Mouse (Mus musculus) olfactory bulb, adult 2 months (tissue): ENCODE data around the gene Grid2. TPM values are rescaled to one million over a fixed set of nuclear protein-coding genes. Genes with fewer than 3 reads are reported as not detected.

Experiments used
- H3K27ac ChIP-seq: fragments of 200-500 bp; 2 replicates; pipeline ENCODE4 v1.5.1; 2012; ENCODE audit warnings: low read depth, low read length; ENCODE audit not compliant: insufficient read depth
- H3K4me1 ChIP-seq: fragments of 200-500 bp; 2 replicates; pipeline ENCODE4 v1.6.1; 2012; ENCODE audit warnings: low read length; ENCODE audit not compliant: control insufficient read depth, insufficient read depth
- H3K4me3 ChIP-seq: fragments of 200-500 bp; 2 replicates; pipeline ENCODE4 v1.5.1; 2012; ENCODE audit warnings: mild to moderate bottlenecking, low read depth, low read length, moderate library complexity; ENCODE audit not compliant: insufficient read depth
- CTCF ChIP-seq: fragments of 200-500 bp; IDR thresholded peaks from 2 replicates; pipeline ENCODE4 v1.5.1; 2012; ENCODE audit warnings: low read depth, mild to moderate bottlenecking, low read length, moderate library complexity; ENCODE audit not compliant: insufficient read depth
- POLR2A ChIP-seq: fragments of 200-500 bp; IDR thresholded peaks from 2 replicates; pipeline ENCODE4 v1.6.1; 2012; ENCODE audit warnings: mild to moderate bottlenecking, low read depth, low read length, moderate library complexity; ENCODE audit not compliant: insufficient read depth
- whole genome bisulfite sequencing: fragments of 180-500 bp; shearing (Covaris S2); methylation state at CpG from one replicate; pipeline ENCODE4 v1.1.7; 2018; 5-methylcytosine and 5-hydroxymethylcytosine counted together
- polyA plus RNA-seq: library from polyadenylated mRNA; stranded (reverse); fragments of >200 nt; gene quantifications from 2 replicates; pipeline ENCODE4 v1.2.4, GENCODE M21; 2012; ENCODE audit warnings: low replicate concordance; ENCODE audit not compliant: missing spikeins, insufficient read depth, insufficient read length

Gene Grid2
- polyA plus RNA-seq, 1 experiment = not detected

- Histone ChIP-seq H3K27ac (no peak overlapping the region), H3K4me3 (no peak overlapping the region), H3K4me1 (no peaks in the 10 kb centered on the region)
- TF ChIP-seq POLR2A = no peak
- TF ChIP-seq CTCF = no peak
- WGBS = 57% methylated on average over 2 of the region's 2 CpGs
These were observed 1049.2 kb downstream of the Grid2 start for GRCm38 (mm10) chr6:64304709-64305476.

GRCm38 (mm10) chr6:64308631-64309030 is 1053.0 kb downstream of the Grid2 start:
- Histone ChIP-seq H3K27ac (no peak overlapping the region), H3K4me3 (no peak overlapping the region), H3K4me1 (no peaks in the 10 kb centered on the region)
- 73% methylated on average over 1 of the region's 1 CpGs for WGBS
- TF ChIP-seq CTCF (no peak), POLR2A (no peak)

GRCm38 (mm10) chr6:64313132-64313531 is 1057.5 kb downstream of the Grid2 start:
- no peak overlapping the region for H3K4me3 ChIP-seq
- no peak overlapping the region for H3K27ac ChIP-seq
- 93% methylated on average over 1 of the region's 1 CpGs for WGBS
- TF ChIP-seq CTCF (no peak), POLR2A (no peak)
- H3K4me1 ChIP-seq = no peaks in the 10 kb centered on the region

GRCm38 (mm10) chr6:64326936-64327335 is 1071.3 kb downstream of the Grid2 start:
- H3K4me3 ChIP-seq = no peak overlapping the region
- H3K4me1 ChIP-seq = no peaks in the 10 kb centered on the region
- WGBS = 97% methylated on average over 1 of the region's 1 CpGs
- H3K27ac ChIP-seq = no peak overlapping the region
- TF ChIP-seq POLR2A (no peak), CTCF (no peak)

DNA sequence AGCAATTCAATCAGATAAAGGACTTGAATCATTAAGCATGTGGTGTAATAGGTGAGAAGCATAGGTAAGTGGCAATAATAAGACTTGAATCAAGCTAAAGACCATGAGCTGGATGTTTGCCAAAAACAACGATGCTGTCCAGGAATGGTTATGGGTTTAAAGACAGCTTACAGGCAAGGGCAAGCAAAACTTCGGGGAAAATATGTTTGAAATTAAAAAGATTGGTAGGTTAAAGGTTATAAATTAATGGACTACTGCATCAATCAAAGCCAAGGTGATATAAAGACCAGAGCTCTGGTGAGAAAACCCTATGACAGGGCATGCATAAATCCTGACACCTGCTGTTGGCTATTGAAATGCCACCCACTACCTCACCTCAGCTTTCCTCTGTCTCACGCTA is 1072.2 kb downstream of the Grid2 start:
- 71% methylated on average over 3 of the region's 3 CpGs for WGBS
- H3K27ac ChIP-seq = no peak overlapping the region
- TF ChIP-seq POLR2A = no peak
- no peak for TF ChIP-seq CTCF
- no peaks in the 10 kb centered on the region for H3K4me1 ChIP-seq
- no peak overlapping the region for H3K4me3 ChIP-seq

DNA sequence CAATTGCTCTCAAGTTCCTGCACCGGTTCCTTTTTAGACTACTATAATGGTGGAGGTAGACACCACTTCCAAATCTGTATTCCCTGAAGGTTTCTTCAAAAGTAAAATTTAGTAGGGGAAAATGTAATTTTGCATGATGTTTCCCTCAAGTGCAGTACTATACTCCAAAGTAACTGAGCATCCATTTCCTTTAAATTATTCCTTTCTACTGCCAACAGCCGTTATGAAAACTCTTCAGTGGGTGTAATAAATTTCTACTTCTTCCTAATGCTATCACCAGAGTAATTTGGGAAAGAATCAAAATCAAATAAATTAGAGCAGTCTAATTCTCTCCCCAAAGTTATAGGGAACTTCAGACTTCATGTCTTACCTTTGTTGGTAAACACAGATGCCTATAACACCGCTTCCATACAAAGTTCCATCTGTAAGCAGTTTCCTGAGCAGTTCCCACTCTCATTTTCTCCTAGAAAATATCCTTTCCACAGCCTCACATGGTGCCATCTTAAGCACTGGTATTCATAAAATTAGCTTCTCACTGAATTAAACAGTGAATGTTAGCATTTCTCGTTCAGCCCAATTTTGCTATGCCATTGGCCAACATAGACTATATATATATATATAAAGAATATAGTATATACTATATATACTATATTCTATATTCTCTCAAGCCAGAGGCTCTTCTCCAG is 1142.9 kb downstream of the Grid2 start:
- H3K27ac ChIP-seq = no peak overlapping the region

GRCm38 (mm10) chr6:64427658-64428057 is 1172.0 kb downstream of the Grid2 start:
- Histone ChIP-seq H3K4me3 (no peak overlapping the region), H3K27ac (no peak overlapping the region), H3K4me1 (no peaks in the 10 kb centered on the region)
- TF ChIP-seq POLR2A (no peak), CTCF (no peak)

More for the DNA sequence above, 1142.9 kb downstream of the Grid2 start:
- no peak for TF ChIP-seq CTCF
- no peak for TF ChIP-seq POLR2A
- Histone ChIP-seq H3K4me3 (no peak overlapping the region), H3K4me1 (no peaks in the 10 kb centered on the region)
- WGBS = 85% methylated on average over 4 of the region's 4 CpGs

DNA sequence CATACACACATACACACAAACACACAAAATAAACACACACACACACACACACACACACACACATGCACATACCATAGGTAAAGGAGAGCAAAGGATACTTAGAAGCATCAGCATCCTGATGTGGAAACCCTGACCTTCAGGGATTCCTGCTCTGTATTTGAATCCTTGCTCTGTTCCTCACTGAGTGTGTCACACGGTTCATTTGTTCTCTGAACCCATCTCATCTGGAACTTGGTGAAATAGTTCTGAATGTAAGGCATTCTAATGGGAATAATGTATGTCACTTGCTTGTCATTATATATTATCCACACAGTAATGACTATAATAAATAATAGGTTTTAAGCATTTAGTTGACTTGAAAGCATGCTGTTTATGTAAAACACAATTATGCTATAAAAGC is 1173.2 kb downstream of the Grid2 start:
- WGBS = 57% methylated on average over 1 of the region's 1 CpGs
- Histone ChIP-seq H3K27ac (no peak overlapping the region), H3K4me3 (no peak overlapping the region), H3K4me1 (no peaks in the 10 kb centered on the region)
- TF ChIP-seq POLR2A (no peak), CTCF (no peak)

GRCm38 (mm10) chr6:64448127-64448526 is 1192.5 kb downstream of the Grid2 start:
- Histone ChIP-seq H3K4me1 (no peaks in the 10 kb centered on the region), H3K4me3 (no peak overlapping the region), H3K27ac (no peak overlapping the region)
- WGBS = 70% methylated on average over 5 of the region's 5 CpGs
- TF ChIP-seq POLR2A (no peak), CTCF (no peak)

DNA sequence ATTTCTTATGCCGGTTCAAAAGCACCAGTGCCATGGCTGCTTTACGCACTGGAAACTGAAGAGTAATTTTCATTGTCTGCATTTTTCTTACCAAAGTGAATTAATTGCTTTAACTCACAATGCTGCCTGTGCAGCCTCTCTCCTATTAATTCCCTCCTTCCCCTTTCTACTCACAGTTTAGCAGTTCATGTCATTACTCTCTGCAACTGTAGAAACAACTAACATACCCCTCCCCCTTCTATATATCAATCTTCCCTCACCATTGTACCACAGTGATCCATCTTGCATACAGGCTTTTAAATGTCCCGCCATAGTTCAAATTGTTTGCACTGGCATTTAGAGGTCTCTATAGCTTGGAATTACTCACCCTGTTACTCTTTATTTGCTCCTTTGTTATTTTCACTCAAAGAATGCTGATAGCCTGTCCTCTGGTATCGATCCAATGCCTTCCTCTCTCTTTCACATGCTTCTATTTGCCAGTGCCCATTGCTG is 1193.2 kb downstream of the Grid2 start:
- no peak for TF ChIP-seq CTCF
- no peak for TF ChIP-seq POLR2A
- no peaks in the 10 kb centered on the region for H3K4me1 ChIP-seq
- no peak overlapping the region for H3K4me3 ChIP-seq
- 56% methylated on average over 4 of the region's 4 CpGs for WGBS
- H3K27ac ChIP-seq = no peak overlapping the region
